Mouse (Mus musculus) megakaryocyte, embryonic 14.5 days (primary cell): ENCODE results near the gene Tac4.

Experiments used
- FLI1 ChIP-seq: IDR thresholded peaks from 2 replicates; pipeline ENCODE4 v1.6.1; 2012; ENCODE audit warnings: low read length, inconsistent platforms, mixed read lengths
- GATA1 ChIP-seq: IDR thresholded peaks from 3 replicates; pipeline ENCODE4 v1.6.1; 2012; ENCODE audit warnings: mixed read lengths, low read length, inconsistent platforms, borderline replicate concordance

DNA sequence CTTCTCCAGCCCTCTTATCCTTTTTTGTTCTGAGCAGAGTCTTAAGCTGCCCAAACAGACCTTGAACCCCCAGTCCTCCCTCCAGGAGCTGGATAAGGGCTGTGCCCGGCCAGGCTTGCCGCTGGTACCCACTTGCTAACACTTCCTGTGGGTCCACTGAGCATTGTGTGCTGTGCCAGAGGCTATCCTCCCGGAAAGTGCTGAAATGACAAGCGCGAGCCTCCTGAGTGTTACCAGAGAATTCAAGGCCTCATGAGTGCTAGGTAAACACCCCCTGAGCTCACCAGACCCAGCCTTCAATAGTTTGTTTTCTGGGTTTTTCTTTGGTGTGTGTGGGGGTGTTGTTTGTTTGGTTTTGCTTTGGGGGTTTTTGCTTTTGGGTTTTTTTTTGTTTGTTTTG is 33.9 kb upstream of the Tac4 start:
- TF ChIP-seq GATA1 (no peak), FLI1 (no peak)
